ENCODE assay signal across 24 mouse cellular contexts in genomic region chr9:122032071-122032470, GRCm38 (mm10). TPM values are rescaled to one million over a fixed set of nuclear protein-coding genes. Genes with fewer than 3 reads are reported as not detected.
DNase-seq lines count a peak whose midpoint lies in the region; ATAC-seq and TF ChIP-seq lines count a peak whose summit lies in the region.
"Had no signal": no experiment of that assay in that cellular context is flagged by ENCODE, and none has a peak within 500 bp of the region (broad histone marks: within the 10 kb centered on the region; RNA-seq: fewer than 3 reads in every experiment).

No protein-coding gene starts in this region.

- H3K27ac ChIP-seq in kidney, adult 2 months (ENCODE audit: insufficient read depth, low read depth, low read length): no peak overlapping the region
- no peak overlapping the region for H3K27ac ChIP-seq in forebrain, embryonic 14.5 days (ENCODE audit: low read depth, low read length)
- H3K27ac ChIP-seq: embryonic facial prominence, embryonic 10.5 days; hindbrain, embryonic 14.5 days; intestine, embryonic 15.5 days; layer of hippocampus, adult 2 months; lung, embryonic 15.5 days; macrophage; midbrain, embryonic 10.5 days; stomach, postnatal 0 days had no signal

- H3K4me3 ChIP-seq in kidney, adult 2 months (ENCODE audit: insufficient read depth, low read depth, low read length): no peak overlapping the region
- no peak overlapping the region for H3K4me3 ChIP-seq in forebrain, embryonic 14.5 days (ENCODE audit: low read depth, low read length)
- H3K4me3 ChIP-seq: embryonic facial prominence, embryonic 10.5 days; heart, embryonic 12.5 days; intestine, embryonic 15.5 days; layer of hippocampus, adult 2 months; lung, embryonic 15.5 days; midbrain, embryonic 10.5 days had no signal

- H3K9me3 ChIP-seq in forebrain, embryonic 14.5 days (replicated peaks; ENCODE audit: control insufficient read depth, low read length): no peaks in the 10 kb centered on the region
- H3K9me3 ChIP-seq: embryonic facial prominence, embryonic 10.5 days; G1E; heart, embryonic 12.5 days; intestine, embryonic 15.5 days; lung, embryonic 15.5 days; midbrain, embryonic 10.5 days had no signal

- peaks cover 14% of the 10 kb centered on the region for H3K4me1 ChIP-seq in kidney, adult 2 months (ENCODE audit: control insufficient read depth, insufficient read depth, low read length)
- peaks cover 9% of the 10 kb centered on the region; the same call in 1 of the 2 replicates for H3K4me1 ChIP-seq in forebrain, embryonic 14.5 days (ENCODE audit: control insufficient read depth, insufficient read depth, low read length)

- no peak overlapping the region for H3K9ac ChIP-seq in forebrain, embryonic 14.5 days (ENCODE audit: low read length)
- H3K9ac ChIP-seq: heart, embryonic 12.5 days; hindbrain, embryonic 14.5 days; intestine, embryonic 15.5 days; lung, embryonic 15.5 days had no signal

- no peak for ATAC-seq in forebrain, embryonic 14.5 days
- ATAC-seq: activated CD4-positive, CD25-positive, alpha-beta regulatory T cell, adult 4 months; intestine, embryonic 15.5 days had no signal

- no peak for TF ChIP-seq POLR2A in kidney, adult 2 months (IDR thresholded peaks at IDR 0.05; ENCODE audit: low read depth, low read length)

- no peaks in the 10 kb centered on the region for H3K27me3 ChIP-seq in kidney, adult 2 months (replicated peaks; ENCODE audit: control insufficient read depth, insufficient read depth, low read length)
- H3K27me3 ChIP-seq in forebrain, embryonic 14.5 days (replicated peaks; ENCODE audit: control insufficient read depth, insufficient read depth, low read length): no peaks in the 10 kb centered on the region
- H3K27me3 ChIP-seq: heart, embryonic 12.5 days; intestine, embryonic 15.5 days; lung, embryonic 15.5 days had no signal

- DNase-seq in adrenal gland, postnatal 14 days: peak; percentile 65
- DNase-seq in adrenal gland, postnatal 4 days (ENCODE audit: low spot score in 2 of 2): no peak
- DNase-seq in kidney, adult 2 months: peak; percentile 38
- DNase-seq in kidney, postnatal 4 days: no peak
- DNase-seq in cerebellum, adult 11 months: peak; percentile 93
- DNase-seq in cerebellum, postnatal 10 days: peak; percentile 59 to 71
- no peak for DNase-seq in forebrain, embryonic 14.5 days (ENCODE audit: low spot score)
- no peak for DNase-seq in ovary, adult 18-20 months (ENCODE audit: low spot score)
- DNase-seq: gastrocnemius, postnatal 25 days; heart, postnatal 36 days; layer of hippocampus, postnatal 36 days; retina, postnatal 1 day; right cerebral cortex, postnatal 4 days had no signal

- H3K36me3 ChIP-seq in kidney, adult 2 months (ENCODE audit: control insufficient read depth, insufficient read depth, low read length): no peaks in the 10 kb centered on the region
- no peaks in the 10 kb centered on the region for H3K36me3 ChIP-seq in forebrain, embryonic 14.5 days (ENCODE audit: control insufficient read depth, insufficient read depth, low read length)
- H3K36me3 ChIP-seq: embryonic facial prominence, embryonic 10.5 days; G1E; heart, embryonic 12.5 days; intestine, embryonic 15.5 days; lung, embryonic 15.5 days; midbrain, embryonic 10.5 days had no signal

- no peak overlapping the region for H3K4me2 ChIP-seq in forebrain, embryonic 14.5 days (ENCODE audit: low read length)
- H3K4me2 ChIP-seq: heart, embryonic 12.5 days; hindbrain, embryonic 14.5 days; intestine, embryonic 15.5 days; lung, embryonic 15.5 days had no signal

- no peak; the same call in 1 of the 2 replicates for TF ChIP-seq CTCF in kidney, adult 2 months (conservative IDR thresholded peaks at IDR 0.05; ENCODE audit: insufficient read depth, insufficient read length, low read depth, low read length)

- WGBS in kidney, adult 2 months: 59% methylated on average over 3 of the region's 3 CpGs
- 77% methylated on average over 3 of the region's 3 CpGs for WGBS in forebrain, embryonic 14.5 days

RNA-seq across cellular contexts. Expression of gene Pomgnt2, which starts 35.2 kb away (rescaled TPM):
- total RNA-seq in adrenal gland, postnatal 14 days (2021): 12.6 and 15.7 TPM in 2 replicates
- total RNA-seq in adrenal gland, postnatal 4 days (2021): 10 to 100 TPM; 15.6 to 19.9 TPM
- 16.7 and 20.6 TPM in 2 replicates for polyA plus RNA-seq in kidney, adult 2 months (2012; rRNA removed)
- 16.1 and 22.0 TPM in 2 replicates for polyA plus RNA-seq in forebrain, embryonic 14.5 days (2014; fragmentation: Nextera tagmentation; extraction: Ambion mirVana)
- polyA plus RNA-seq: activated CD4-positive, CD25-positive, alpha-beta regulatory T cell, adult 4 months; G1E had no signal

Comparison
In these comparisons a context has a peak if more than half of its experiments do, and no peak if none do; other contexts are left out.
1. DNase-seq: peak in adrenal gland, postnatal 14 days (single experiment), kidney, adult 2 months (single experiment), cerebellum, adult 11 months (single experiment) and cerebellum, postnatal 10 days (2 of 2); none in adrenal gland, postnatal 4 days (0 of 2), kidney, postnatal 4 days (0 of 2), forebrain, embryonic 14.5 days (single experiment) and ovary, adult 18-20 months (single experiment).